Mouse (Mus musculus) lung, postnatal 0 days (tissue): Measurements from ENCODE around the gene BC030867. TPM values are rescaled to one million over a fixed set of nuclear protein-coding genes. Genes with fewer than 3 reads are reported as not detected.

Experiments
- ATAC-seq: fragments of 200-750 bp; cut with Nextera tagmentation; 2 replicates; pipeline ENCODE4 v1.8.0; 2017; ENCODE audit warnings: moderate library complexity
- DNase-seq: peaks from one replicate; pipeline ENCODE4 v3.0.0-alpha.2; 2016; ENCODE audit warnings: low spot score
- H3K27ac ChIP-seq: fragments of 300-500 bp; sonication (generic); 2 replicates; pipeline ENCODE4 v1.5.1; 2014; ENCODE audit warnings: antibody characterized with exemption, mild to moderate bottlenecking, low read length, mixed read lengths
- H3K27me3 ChIP-seq: fragments of 300-500 bp; sonication (generic); replicated peaks from 2 replicates; pipeline ENCODE4 v1.6.1; 2014; ENCODE audit warnings: low read length, mixed read lengths; ENCODE audit not compliant: insufficient read depth
- H3K36me3 ChIP-seq: fragments of 300-500 bp; sonication (generic); 2 replicates; pipeline ENCODE4 v1.6.1; 2014; ENCODE audit warnings: low read length, mixed read lengths; ENCODE audit not compliant: insufficient read depth
- H3K4me1 ChIP-seq: fragments of 300-500 bp; sonication (generic); 2 replicates; pipeline ENCODE4 v1.6.1; 2014; ENCODE audit warnings: antibody characterized with exemption, low read depth, low read length, mixed read lengths; ENCODE audit not compliant: insufficient read depth
- H3K4me2 ChIP-seq: fragments of 300-500 bp; sonication (generic); replicated peaks from 2 replicates; pipeline ENCODE4 v1.6.1; 2014; ENCODE audit warnings: low read depth, mild to moderate bottlenecking, low read length, moderate library complexity, mixed read lengths
- H3K4me3 ChIP-seq: fragments of 300-500 bp; sonication (generic); 2 replicates; pipeline ENCODE4 v1.5.1; 2014; ENCODE audit warnings: low read depth, low read length
- H3K9ac ChIP-seq: fragments of 300-500 bp; sonication (generic); replicated peaks from 2 replicates; pipeline ENCODE4 v1.6.1; 2014; ENCODE audit warnings: low read depth, mild to moderate bottlenecking
- H3K9me3 ChIP-seq: fragments of 300-500 bp; sonication (generic); 2 replicates; pipeline ENCODE4 v1.6.1; 2016; ENCODE audit warnings: low read length, mixed read lengths
- CTCF ChIP-seq: IDR thresholded peaks from 2 replicates; pipeline ENCODE4 v1.5.1; 2016; ENCODE audit warnings: antibody characterized with exemption, mild to moderate bottlenecking
- EP300 ChIP-seq: IDR thresholded peaks from 2 replicates; pipeline ENCODE4 v1.6.1; 2016; ENCODE audit warnings: antibody characterized with exemption, mild to moderate bottlenecking, control low read depth
- WGBS: fragments of 180-500 bp; shearing (Covaris S2); extraction: QIAGEN DNeasy Blood & Tissue Kit; methylation state at CpG from one replicate; pipeline ENCODE4 v1.1.7; 2014; 5-methylcytosine and 5-hydroxymethylcytosine counted together
- microRNA-seq: library from miRNA; unstranded; fragments of <30 nt; microRNA quantifications from one replicate; pipeline ENCODE4, GENCODE M21; 2016
- polyA plus RNA-seq: library from polyadenylated mRNA; unstranded; fragments of >200 nt; fragmentation: Nextera tagmentation; extraction: Ambion mirVana; gene quantifications from 2 replicates; pipeline ENCODE4 v1.2.1, GENCODE M21; 2015

Gene BC030867
- polyA plus RNA-seq, 1 experiment from 2014 or later, result 0.88 TPM

DNA sequence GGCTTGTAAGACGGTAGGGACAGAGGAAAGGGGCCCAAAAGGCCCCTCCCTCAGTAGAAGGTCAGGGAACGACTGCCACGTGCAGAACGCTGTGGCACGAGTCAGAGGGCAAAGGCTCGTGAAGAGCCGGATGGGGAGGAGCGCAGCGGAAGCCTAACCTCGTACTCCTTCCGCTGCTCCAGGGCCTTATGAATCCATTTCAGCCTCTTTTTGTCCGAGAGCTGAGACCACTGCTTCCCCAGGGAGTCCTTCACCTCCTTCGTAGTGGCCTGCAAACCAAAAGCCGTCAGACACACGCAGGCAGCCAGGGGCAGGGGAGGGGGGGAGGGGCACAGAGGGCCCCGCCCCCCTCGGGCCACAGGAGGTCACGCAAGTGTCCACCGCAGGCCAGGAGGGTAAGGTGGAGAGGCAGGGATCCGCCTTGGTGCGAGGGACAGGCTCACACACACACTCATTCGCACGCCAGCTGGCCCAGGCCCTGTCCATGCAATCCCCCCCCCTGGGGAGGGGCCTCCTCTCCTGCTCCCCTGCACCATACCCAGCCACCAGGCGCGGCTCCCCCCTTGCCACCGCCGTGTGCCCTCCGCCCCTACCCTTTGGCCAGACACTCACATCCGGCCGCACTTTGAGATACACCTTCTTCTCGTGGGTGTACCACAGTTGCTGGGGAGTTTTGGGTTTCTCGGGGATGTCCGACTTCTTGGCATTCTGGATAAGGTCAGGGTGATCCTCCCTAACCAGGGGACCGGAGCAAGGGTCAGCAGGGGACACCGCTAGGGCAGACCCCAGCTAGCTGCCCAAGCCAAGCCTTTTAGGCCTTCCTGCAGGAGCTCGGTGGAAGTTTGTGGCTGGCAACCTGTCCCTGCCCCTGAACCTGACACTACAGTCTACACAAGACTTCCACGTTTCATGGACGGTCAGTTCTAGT is 62.4 kb downstream of the BC030867 start:
- TF ChIP-seq EP300, result no peak
- no peak for TF ChIP-seq CTCF
- Histone ChIP-seq H3K4me2 (0 out of 2 replicates have a peak overlapping the region, but pooled peaks have one; percentile 11), H3K27ac (no peak overlapping the region), H3K36me3 (peaks cover 35% of the 10 kb centered on the region; the same call in 1 of the 2 replicates), H3K4me3 (no peak overlapping the region), H3K27me3 (no peaks in the 10 kb centered on the region), H3K9ac (no peak overlapping the region), H3K9me3 (no peaks in the 10 kb centered on the region), H3K4me1 (peaks cover 11% of the 10 kb centered on the region)
- 48% methylated on average over 36 of the region's 38 CpGs for WGBS
- ATAC-seq (no peak), DNase-seq (no peak)

DNA sequence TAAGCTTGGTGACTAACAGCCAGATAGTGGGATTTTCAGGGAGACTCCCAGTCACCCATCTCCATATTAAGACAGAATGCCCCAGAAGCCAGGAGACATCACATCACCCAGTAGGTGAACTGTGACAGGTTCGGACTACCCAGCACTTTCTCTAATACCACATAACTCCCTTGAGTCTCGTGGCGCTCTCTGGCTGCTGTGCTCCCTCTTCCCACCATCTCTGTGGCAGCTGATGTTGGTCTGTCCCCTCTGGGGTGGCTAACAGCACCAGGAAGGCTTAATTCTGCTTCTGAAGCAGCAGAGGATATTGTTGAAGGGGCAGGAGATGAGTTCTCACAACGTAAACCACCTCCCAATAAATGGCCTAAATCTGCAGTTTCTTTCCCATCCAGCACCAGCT is 63.3 kb downstream of the BC030867 start:
- ATAC-seq (no peak), DNase-seq (no peak)
- TF ChIP-seq CTCF (no peak), EP300 (no peak)
- H3K4me1 ChIP-seq, result peaks cover 11% of the 10 kb centered on the region
- WGBS, result 90% methylated on average over 4 of the region's 4 CpGs
- no peak overlapping the region for H3K4me3 ChIP-seq
- no peak overlapping the region for H3K4me2 ChIP-seq
- H3K36me3 ChIP-seq, result peaks cover 26% of the 10 kb centered on the region; the same call in 1 of the 2 replicates
- no peaks in the 10 kb centered on the region for H3K9me3 ChIP-seq
- H3K27me3 ChIP-seq, result no peaks in the 10 kb centered on the region
- H3K27ac ChIP-seq, result no peak overlapping the region
- no peak overlapping the region for H3K9ac ChIP-seq

DNA sequence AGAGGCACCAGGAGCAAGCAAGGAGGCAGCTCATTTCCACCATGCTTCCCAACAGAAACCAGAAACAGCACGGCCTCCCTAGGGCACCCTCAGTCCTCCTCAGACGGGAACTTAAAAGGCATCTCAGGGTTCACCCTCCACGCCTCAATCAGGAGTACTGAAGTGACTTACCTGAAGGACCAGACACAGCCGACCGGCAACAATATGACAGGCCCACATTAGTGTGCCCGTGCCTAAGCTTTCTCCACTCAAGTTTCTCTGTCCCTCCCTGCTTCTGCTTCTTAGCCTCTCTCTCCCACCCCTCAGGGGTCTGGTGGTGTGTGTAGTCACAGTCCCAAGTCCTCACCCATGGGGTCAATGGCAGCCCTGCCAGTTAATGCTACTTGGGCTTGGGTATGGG is 63.9 kb downstream of the BC030867 start:
- Histone ChIP-seq H3K4me2 (no peak overlapping the region), H3K36me3 (peaks cover 22% of the 10 kb centered on the region; the same call in 1 of the 2 replicates), H3K27ac (no peak overlapping the region), H3K4me3 (no peak overlapping the region), H3K4me1 (peaks cover 11% of the 10 kb centered on the region), H3K9me3 (no peaks in the 10 kb centered on the region), H3K27me3 (no peaks in the 10 kb centered on the region), H3K9ac (no peak overlapping the region)
- ATAC-seq (no peak), DNase-seq (no peak)
- 80% methylated on average over 6 of the region's 6 CpGs for WGBS
- TF ChIP-seq EP300 (no peak), CTCF (no peak)

DNA sequence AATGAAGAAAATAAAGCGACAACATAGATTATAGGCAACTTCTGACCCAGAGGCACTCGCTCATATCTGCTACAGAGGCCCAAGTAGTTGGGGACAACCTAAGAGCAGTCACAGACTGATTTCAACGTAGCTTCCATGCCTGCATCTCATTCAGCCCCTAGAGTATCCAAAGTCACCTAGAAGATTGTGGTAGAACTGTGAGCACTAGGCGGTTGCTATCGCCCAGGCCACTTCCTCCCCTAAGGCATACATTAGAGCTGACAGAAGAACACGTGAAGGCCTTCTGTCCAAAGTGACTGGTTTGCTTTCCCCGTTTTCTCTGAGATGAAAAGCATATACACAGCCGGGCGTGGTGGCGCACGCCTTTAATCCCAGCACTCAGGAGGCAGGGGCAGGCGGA is 65.6 kb downstream of the BC030867 start:
- ATAC-seq (no peak), DNase-seq (no peak)
- Histone ChIP-seq H3K4me1 (peaks cover 6% of the 10 kb centered on the region), H3K27me3 (no peaks in the 10 kb centered on the region), H3K4me3 (no peak overlapping the region), H3K36me3 (peaks cover 18% of the 10 kb centered on the region; the same call in 1 of the 2 replicates), H3K27ac (no peak overlapping the region), H3K9ac (no peak overlapping the region), H3K9me3 (no peaks in the 10 kb centered on the region), H3K4me2 (no peak overlapping the region)
- no peak for TF ChIP-seq EP300
- 82% methylated on average over 12 of the region's 12 CpGs for WGBS

Small RNA genes lying within 50 kb of the gene (microRNA-seq; reads per million reads assigned to microRNA genes)
- gene Mir8101, result not detected

Other genes with a start within 250 kb of the BC030867 start
- gene Mpp3, start 220.4 kb upstream of the BC030867 start, polyA plus RNA-seq, result 0.84 and 2.2 TPM in 2 replicates
- 2.1 and 2.4 TPM in 2 replicates for gene Cd300lg, start 207.4 kb upstream of the BC030867 start, polyA plus RNA-seq
- gene Mpp2, start 160.4 kb upstream of the BC030867 start, polyA plus RNA-seq, result 3.9 TPM in 2 replicates
- 2.6 and 4.2 TPM in 2 replicates for gene Ppy, start 147.6 kb upstream of the BC030867 start, polyA plus RNA-seq
- gene Pyy, start 141.1 kb upstream of the BC030867 start, polyA plus RNA-seq, result not detected in 2 replicates
- gene Nags, start 103.4 kb upstream of the BC030867 start, polyA plus RNA-seq, result 0.91 and 1.4 TPM in 2 replicates
- 17.6 and 18.9 TPM in 2 replicates for gene Tmem101, start 92.5 kb upstream of the BC030867 start, polyA plus RNA-seq
- gene Lsm12, start 63.6 kb upstream of the BC030867 start, polyA plus RNA-seq, result 74.7 and 79.9 TPM in 2 replicates
- gene G6pc3, start 59.3 kb upstream of the BC030867 start, polyA plus RNA-seq, result 15.8 and 16.7 TPM in 2 replicates
- gene Hdac5, start 18.7 kb upstream of the BC030867 start, polyA plus RNA-seq, result 65.6 and 79.0 TPM in 2 replicates
- not detected in 2 replicates for gene Asb16, start 19.9 kb downstream of the BC030867 start, polyA plus RNA-seq
- gene Tmub2, start 36.0 kb downstream of the BC030867 start, polyA plus RNA-seq, result 46.1 and 47.4 TPM in 2 replicates
- gene Atxn7l3, start 47.7 kb downstream of the BC030867 start, polyA plus RNA-seq, result 9.6 and 10.2 TPM in 2 replicates
- 53.7 and 60.9 TPM in 2 replicates for gene Ubtf, start 70.9 kb downstream of the BC030867 start, polyA plus RNA-seq
- 9.7 and 9.8 TPM in 2 replicates for gene Slc4a1, start 117.3 kb downstream of the BC030867 start, polyA plus RNA-seq
- 1.7 and 1.9 TPM in 2 replicates for gene Rundc3a, start 144.5 kb downstream of the BC030867 start, polyA plus RNA-seq
- gene Slc25a39, start 159.1 kb downstream of the BC030867 start, polyA plus RNA-seq, result 214 TPM in 2 replicates
- 215 and 223 TPM in 2 replicates for gene Grn, start 181.4 kb downstream of the BC030867 start, polyA plus RNA-seq
- gene Fam171a2, start 198.8 kb downstream of the BC030867 start, polyA plus RNA-seq, result 3.2 and 3.4 TPM in 2 replicates
- gene Itga2b, start 221.2 kb downstream of the BC030867 start, polyA plus RNA-seq, result 13.0 and 14.9 TPM in 2 replicates